Mouse (Mus musculus): ENCODE measurements at regions not wholly inside any gene's neighbourhood (a gene's known extent, or its start where the extent isn't known, plus 50 kb on each side); places are given as distances from the start of the nearest gene placed in this dataset.
A peak's percentile ranks its signal among the peaks of the same experiment; 100 is the strongest.
"Not testable (repeated sequence)": the region's sequence is repeated elsewhere in the genome, so short reads cannot be mapped to it uniquely, and the experiment has no call there.

- no peak overlapping the region for H3K4me2 ChIP-seq (replicated peaks)
- no peak overlapping the region for H3K27ac ChIP-seq
- no peaks in the 10 kb centered on the region for H3K27me3 ChIP-seq (replicated peaks)
- no peak overlapping the region for H3K4me3 ChIP-seq
- H3K9me3 ChIP-seq, result no peaks in the 10 kb centered on the region
- no peak overlapping the region for H3K9ac ChIP-seq
- ATAC-seq (ENCODE audit: low FRiP score, low read depth), result no peak
- no peaks in the 10 kb centered on the region for H3K36me3 ChIP-seq
- 60% methylated on average over 5 of the region's 5 CpGs for WGBS
- no peaks in the 10 kb centered on the region for H3K4me1 ChIP-seq
These were observed 426.7 kb upstream of the Pou3f2 start for GRCm38 (mm10) chr4:22914886-22915285.

DNA sequence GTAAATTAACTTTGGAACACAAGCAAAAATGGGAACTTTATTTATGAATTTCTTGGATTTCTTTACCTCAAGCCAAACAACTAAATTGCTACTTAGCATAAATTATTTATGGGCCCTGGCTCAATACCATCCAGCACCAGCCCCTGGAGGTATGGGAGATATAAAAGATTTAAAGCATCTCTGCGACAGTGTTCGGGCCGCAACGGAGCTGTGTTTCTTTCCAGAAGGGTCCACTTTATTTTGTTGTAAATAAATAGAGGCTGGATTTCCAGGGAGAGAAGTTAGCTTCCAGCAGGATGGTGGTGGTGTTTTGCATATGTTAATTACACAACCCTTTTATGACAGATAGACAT, 404.5 kb upstream of the Pou3f2 start:
- H3K4me3 ChIP-seq, result no peak overlapping the region
- no peaks in the 10 kb centered on the region for H3K27me3 ChIP-seq (replicated peaks)
- ATAC-seq (ENCODE audit: low FRiP score, low read depth), result peak; percentile 83
- H3K4me2 ChIP-seq (replicated peaks), result no peak overlapping the region
- WGBS, result 36% methylated on average over 4 of the region's 4 CpGs
- H3K9me3 ChIP-seq, result no peaks in the 10 kb centered on the region
- H3K27ac ChIP-seq, result no peak overlapping the region
- no peaks in the 10 kb centered on the region for H3K36me3 ChIP-seq
- no peak overlapping the region for H3K9ac ChIP-seq
- no peaks in the 10 kb centered on the region for H3K4me1 ChIP-seq

DNA sequence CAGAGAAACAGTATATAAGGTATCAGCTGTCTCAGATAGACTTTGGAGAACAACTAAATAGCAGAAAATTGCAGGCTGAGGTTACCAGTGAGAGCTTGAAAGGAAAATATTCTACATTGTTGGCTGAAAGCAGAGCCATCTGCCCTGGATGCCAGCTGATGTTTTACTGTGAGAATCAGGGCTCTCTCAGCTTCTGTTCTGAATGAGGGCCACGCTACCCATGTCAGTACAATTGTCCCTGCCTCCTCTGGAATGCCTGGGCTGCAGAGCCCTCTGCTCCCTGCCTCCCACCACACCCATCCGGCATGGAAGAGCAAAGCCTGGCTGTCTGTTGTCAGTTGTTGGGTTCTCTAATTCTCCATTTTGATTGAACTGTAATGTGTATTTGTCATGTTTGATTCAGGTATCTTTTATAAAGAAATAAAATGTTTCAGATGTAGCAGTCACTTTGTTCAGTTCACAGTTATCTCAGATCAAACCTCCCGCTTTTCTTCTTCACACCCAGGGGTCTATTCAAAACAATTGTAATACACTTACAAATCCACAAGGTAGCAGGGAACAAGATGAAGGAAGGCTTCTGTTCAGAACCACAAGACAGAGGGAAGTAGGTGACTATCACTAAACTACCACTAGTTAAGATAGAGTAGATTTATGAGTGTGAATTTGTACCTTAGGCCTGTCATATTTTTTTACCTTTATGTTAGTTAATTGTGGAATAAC, 404.0 kb upstream of the Pou3f2 start:
- H3K27ac ChIP-seq, result no peak overlapping the region
- ATAC-seq (ENCODE audit: low FRiP score, low read depth), result peak; percentile 91

GRCm38 (mm10) chr4:22880692-22881091, 392.5 kb upstream of the Pou3f2 start:
- Histone ChIP-seq H3K4me1 (no peaks in the 10 kb centered on the region), H3K27ac (no peak overlapping the region), H3K9ac (no peak overlapping the region), H3K9me3 (0 out of 2 replicates have a peak, but pooled peaks cover 6% of the 10 kb centered on the region), H3K4me2 (replicated peaks) (no peak overlapping the region), H3K36me3 (no peaks in the 10 kb centered on the region), H3K4me3 (no peak overlapping the region), H3K27me3 (replicated peaks) (no peaks in the 10 kb centered on the region)
- WGBS, result 12% methylated on average over 7 of the region's 7 CpGs
- ATAC-seq (ENCODE audit: low FRiP score, low read depth), result no peak

More for the DNA sequence above, 404.0 kb upstream of the Pou3f2 start:
- no peaks in the 10 kb centered on the region for H3K36me3 ChIP-seq
- H3K27me3 ChIP-seq (replicated peaks), result no peaks in the 10 kb centered on the region
- H3K4me1 ChIP-seq, result no peaks in the 10 kb centered on the region
- H3K9ac ChIP-seq, result no peak overlapping the region
- H3K4me3 ChIP-seq, result no peak overlapping the region
- no peaks in the 10 kb centered on the region for H3K9me3 ChIP-seq
- WGBS, result 26% methylated on average over 3 of the region's 3 CpGs
- H3K4me2 ChIP-seq (replicated peaks), result no peak overlapping the region

- Histone ChIP-seq H3K4me3 (no peak overlapping the region), H3K9me3 (no peaks in the 10 kb centered on the region), H3K27ac (no peak overlapping the region), H3K9ac (no peak overlapping the region), H3K4me1 (no peaks in the 10 kb centered on the region), H3K27me3 (replicated peaks) (no peaks in the 10 kb centered on the region), H3K36me3 (no peaks in the 10 kb centered on the region), H3K4me2 (replicated peaks) (no peak overlapping the region)
- ATAC-seq (ENCODE audit: low FRiP score, low read depth), result no peak
- WGBS, result 71% methylated on average over 3 of the region's 3 CpGs
These were observed 387.2 kb upstream of the Pou3f2 start for GRCm38 (mm10) chr4:22875392-22875791.

- H3K4me1 ChIP-seq, result peaks cover 10% of the 10 kb centered on the region
- H3K9ac ChIP-seq, result no peak overlapping the region
- ATAC-seq (ENCODE audit: low FRiP score, low read depth), result peak; percentile 60; the same call in 1 of the 2 replicates
These were observed 347.9 kb upstream of the Pou3f2 start for GRCm38 (mm10) chr4:22836124-22836445.

DNA sequence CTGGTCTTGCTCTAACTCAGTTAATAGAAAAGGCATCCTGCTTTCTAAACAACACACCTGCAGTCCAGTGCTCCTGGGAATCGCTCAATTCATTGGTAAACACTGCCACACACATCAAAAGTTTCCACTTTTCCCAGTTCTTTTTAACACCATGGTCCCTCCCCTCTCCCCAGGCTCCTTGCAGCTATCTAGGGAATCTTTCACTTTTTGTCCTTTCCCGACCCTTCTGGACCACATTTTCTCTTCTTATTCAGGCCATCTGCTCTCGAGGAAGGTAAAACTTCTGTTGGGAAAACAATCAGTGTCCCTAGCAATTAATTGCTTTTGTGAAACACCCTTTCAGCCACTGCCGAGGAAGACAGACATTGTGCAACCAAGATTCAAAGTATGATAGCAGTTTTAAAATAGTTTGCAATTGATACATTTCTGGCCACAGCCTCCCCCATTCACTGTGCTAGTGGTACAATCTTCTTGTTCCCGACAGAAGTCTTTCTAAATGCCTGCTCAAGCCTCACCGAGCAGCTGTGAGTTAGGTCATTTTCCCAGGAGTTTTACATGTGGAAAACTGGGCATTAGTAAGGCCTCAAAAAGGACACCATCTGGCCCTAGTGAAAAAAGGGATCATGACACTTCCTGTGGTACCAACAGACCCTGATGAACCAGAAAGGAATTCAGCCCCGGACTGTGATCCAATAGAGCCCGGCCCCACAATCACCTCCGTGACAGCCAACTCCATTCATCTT, 347.4 kb upstream of the Pou3f2 start:
- H3K9ac ChIP-seq, result no peak overlapping the region
- H3K4me1 ChIP-seq, result peaks cover 10% of the 10 kb centered on the region
- H3K27me3 ChIP-seq (replicated peaks), result no peaks in the 10 kb centered on the region
- under 1% methylated on average over 9 of the region's 9 CpGs for WGBS
- peak overlapping the region; percentile 54 for H3K4me2 ChIP-seq (replicated peaks)
- no peaks in the 10 kb centered on the region for H3K36me3 ChIP-seq
- ATAC-seq (ENCODE audit: low FRiP score, low read depth), result peak; percentile 90
- H3K4me3 ChIP-seq, result peak overlapping the region; percentile 15
- peak overlapping the region; percentile 64; the same call in 1 of the 2 replicates for H3K27ac ChIP-seq
- H3K9me3 ChIP-seq, result no peaks in the 10 kb centered on the region

More at GRCm38 (mm10) chr4:22836124-22836445, 347.9 kb upstream of the Pou3f2 start:
- Histone ChIP-seq H3K36me3 (no peaks in the 10 kb centered on the region), H3K4me3 (no peak overlapping the region), H3K27me3 (replicated peaks) (no peaks in the 10 kb centered on the region), H3K27ac (peak overlapping the region; percentile 64; the same call in 1 of the 2 replicates), H3K9me3 (no peaks in the 10 kb centered on the region), H3K4me2 (replicated peaks) (peak overlapping the region; percentile 54)
- 19% methylated on average over 7 of the region's 7 CpGs for WGBS

DNA sequence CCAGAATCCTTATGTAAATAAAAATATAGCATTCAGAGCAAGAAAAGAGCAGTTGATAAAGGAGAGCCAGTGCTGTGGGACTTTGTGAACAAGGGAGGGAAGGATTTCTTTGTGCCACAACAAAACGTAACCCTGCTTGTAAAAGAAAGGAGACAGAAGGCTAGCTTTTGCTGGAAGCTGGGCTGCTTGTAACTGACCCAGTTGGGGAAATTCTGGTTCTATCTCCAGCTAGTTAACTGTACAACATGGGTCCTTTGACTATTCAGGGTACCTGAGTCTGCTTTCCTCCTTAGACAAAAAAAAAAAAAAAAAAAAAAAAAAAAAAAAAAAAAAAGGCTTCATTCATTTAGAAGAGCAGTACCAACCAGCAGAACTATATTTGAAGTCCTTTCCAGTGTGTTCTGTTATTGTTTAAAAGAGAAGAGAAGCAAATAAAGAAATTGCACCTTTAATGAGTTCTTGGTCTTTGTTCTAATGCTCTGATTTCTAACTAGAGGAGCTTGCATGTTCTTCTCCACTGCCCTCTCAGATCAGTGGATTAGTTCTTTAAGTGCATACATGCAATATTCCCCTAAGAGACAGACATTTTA, 345.8 kb upstream of the Pou3f2 start:
- no peak for ATAC-seq (ENCODE audit: low FRiP score, low read depth)
- Histone ChIP-seq H3K4me1 (peaks cover 10% of the 10 kb centered on the region), H3K9ac (no peak overlapping the region), H3K4me2 (replicated peaks) (peak overlapping the region; percentile 39), H3K9me3 (no peaks in the 10 kb centered on the region), H3K4me3 (no peak overlapping the region), H3K36me3 (no peaks in the 10 kb centered on the region), H3K27me3 (replicated peaks) (no peaks in the 10 kb centered on the region), H3K27ac (no peak overlapping the region)
- WGBS, result 18% methylated on average over 1 of the region's 1 CpGs

- Histone ChIP-seq H3K9me3 (no peaks in the 10 kb centered on the region), H3K27ac (no peak overlapping the region), H3K36me3 (no peaks in the 10 kb centered on the region), H3K4me1 (no peaks in the 10 kb centered on the region), H3K4me3 (no peak overlapping the region), H3K27me3 (replicated peaks) (no peaks in the 10 kb centered on the region), H3K9ac (no peak overlapping the region), H3K4me2 (replicated peaks) (no peak overlapping the region)
- no peak for ATAC-seq (ENCODE audit: low FRiP score, low read depth)
- WGBS, result 23% methylated on average over 3 of the region's 3 CpGs
These were observed 315.5 kb upstream of the Pou3f2 start for GRCm38 (mm10) chr4:22803665-22804064.

DNA sequence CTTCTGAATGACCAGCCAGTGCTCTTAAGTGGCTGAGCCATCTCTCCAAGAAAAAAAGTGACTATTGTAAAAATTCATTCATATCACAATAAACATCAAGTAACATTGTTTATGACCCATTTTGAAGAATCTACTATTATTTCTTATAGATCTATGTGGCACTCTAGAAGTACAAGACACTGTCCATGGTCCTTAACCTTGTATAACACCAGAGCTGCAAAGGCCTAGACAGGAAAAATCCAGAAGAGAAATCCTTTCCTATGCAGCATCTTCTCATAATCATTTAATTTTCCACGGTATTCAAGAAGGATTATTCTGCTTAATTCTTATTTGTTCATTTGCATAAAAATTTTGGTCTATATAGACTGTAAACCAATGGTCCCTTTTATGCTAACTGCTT, 304.7 kb upstream of the Pou3f2 start:
- H3K4me3 ChIP-seq, result no peak overlapping the region
- H3K36me3 ChIP-seq, result no peaks in the 10 kb centered on the region
- H3K27me3 ChIP-seq (replicated peaks), result no peaks in the 10 kb centered on the region
- no peak overlapping the region for H3K27ac ChIP-seq
- H3K4me1 ChIP-seq, result no peaks in the 10 kb centered on the region
- no peak overlapping the region for H3K9ac ChIP-seq
- 82% methylated on average over 1 of the region's 1 CpGs for WGBS
- H3K4me2 ChIP-seq (replicated peaks), result no peak overlapping the region
- ATAC-seq (ENCODE audit: low FRiP score, low read depth), result no peak
- H3K9me3 ChIP-seq, result no peaks in the 10 kb centered on the region

DNA sequence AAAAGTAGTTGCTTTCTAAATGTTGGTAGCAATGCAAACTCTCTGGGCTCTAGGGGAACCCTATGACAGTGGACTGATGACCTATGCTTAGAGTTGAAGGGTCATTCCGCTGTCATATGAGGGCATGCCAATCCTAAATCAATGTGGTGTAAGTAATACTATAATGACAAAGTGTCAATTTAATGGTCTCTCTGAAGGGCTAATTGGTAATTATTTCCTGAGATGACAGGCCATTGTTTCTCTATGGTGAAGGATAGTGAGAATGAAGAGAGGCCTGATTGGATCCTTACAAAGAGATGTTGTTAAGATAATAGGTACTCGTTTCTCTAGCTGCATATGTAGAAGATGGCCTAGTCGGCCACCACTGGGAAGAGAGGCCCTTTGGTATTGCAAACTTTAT, 299.7 kb upstream of the Pou3f2 start:
- Histone ChIP-seq H3K9ac (no peak overlapping the region), H3K27me3 (replicated peaks) (no peaks in the 10 kb centered on the region), H3K27ac (no peak overlapping the region), H3K9me3 (no peaks in the 10 kb centered on the region), H3K36me3 (no peaks in the 10 kb centered on the region), H3K4me1 (no peaks in the 10 kb centered on the region), H3K4me3 (no peak overlapping the region), H3K4me2 (replicated peaks) (no peak overlapping the region)
- 38% methylated on average over 3 of the region's 3 CpGs for WGBS
- no peak; the same call in 1 of the 2 replicates for ATAC-seq (ENCODE audit: low FRiP score, low read depth)

DNA sequence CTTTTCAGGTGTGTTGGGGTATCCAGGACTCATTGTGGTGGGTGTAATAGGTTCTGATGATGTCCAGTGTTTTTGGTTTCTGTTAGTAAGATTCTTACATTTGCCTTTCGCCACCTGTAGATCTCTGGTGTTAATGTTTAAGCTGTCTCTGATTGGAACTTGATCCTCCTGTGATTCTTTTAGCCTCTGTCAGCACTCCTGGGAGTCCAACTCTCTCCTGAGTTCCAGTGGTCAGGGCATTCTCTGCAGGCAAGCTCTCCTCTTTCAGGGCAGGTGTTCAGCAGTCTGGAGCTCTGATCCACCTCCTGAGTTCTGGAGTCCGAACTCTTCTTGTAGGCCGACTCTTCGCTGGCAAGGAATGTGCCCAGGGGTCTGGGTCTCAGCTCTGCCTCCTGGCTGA, 274.9 kb upstream of the Pou3f2 start:
- not testable (repeated sequence) for H3K4me2 ChIP-seq (replicated peaks); H3K9ac ChIP-seq; H3K27ac ChIP-seq; H3K4me3 ChIP-seq; H3K4me1 ChIP-seq; H3K27me3 ChIP-seq (replicated peaks); ATAC-seq (ENCODE audit: low FRiP score, low read depth); H3K36me3 ChIP-seq; H3K9me3 ChIP-seq
- 96% methylated on average over 4 of the region's 4 CpGs for whole genome bisulfite sequencing
